Mouse (Mus musculus) MEL (cell line): ENCODE results near the gene Nap1l5. TPM values are rescaled to one million over a fixed set of nuclear protein-coding genes. Genes with fewer than 3 reads are reported as not detected.

ENCODE experiments used
- DNase-seq: peaks from one replicate; pipeline ENCODE4 v3.0.0; 2011; ENCODE audit warnings: low read depth, low spot score
- H3K27ac ChIP-seq: 2 replicates; pipeline ENCODE4 v1.5.1; 2012; ENCODE audit warnings: low read depth, mild to moderate bottlenecking, control low read depth, low read length, moderate library complexity; ENCODE audit not compliant: control insufficient read depth
- H3K27me3 ChIP-seq, 2 experiments: fragments of 150-350 bp in 1 of 2; sonication (generic) in 1 of 2; 2 replicates each; pipeline ENCODE4 v1.6.1; 2012; ENCODE audit warnings: low read length in 2 of 2, mild to moderate bottlenecking in 2 of 2, improper control_type of control experiment in 1 of 2, moderate library complexity in 1 of 2; ENCODE audit not compliant: insufficient read depth in 2 of 2, control insufficient read depth in 1 of 2
- H3K36me3 ChIP-seq, 2 experiments: 2 replicates each; pipeline ENCODE4 v1.6.1; 2012 to 2014; ENCODE audit warnings: low read length in 2 of 2, improper control_type of control experiment in 1 of 2, inconsistent platforms in 1 of 2, mild to moderate bottlenecking in 1 of 2; ENCODE audit not compliant: insufficient read depth in 2 of 2, control insufficient read depth in 1 of 2
- H3K4me1 ChIP-seq, 2 experiments: fragments of 150-350 bp in 1 of 2; sonication (generic) in 1 of 2; 2 replicates each; pipeline ENCODE4 v1.6.1; 2012; ENCODE audit warnings: low read length in 2 of 2, improper control_type of control experiment in 1 of 2, mild to moderate bottlenecking in 1 of 2; ENCODE audit not compliant: insufficient read depth in 2 of 2, control insufficient read depth in 1 of 2
- H3K4me3 ChIP-seq, 2 experiments: fragments of 150-350 bp in 1 of 2; sonication (generic) in 1 of 2; 2 replicates each; pipeline ENCODE4 v1.5.1; 2012; ENCODE audit warnings: low read depth in 2 of 2, low read length in 2 of 2, mild to moderate bottlenecking in 2 of 2, moderate library complexity in 2 of 2, control low read depth in 1 of 2, improper control_type of control experiment in 1 of 2; ENCODE audit not compliant: control insufficient read depth in 1 of 2, insufficient read depth in 1 of 2
- H3K79me2 ChIP-seq: 2 replicates; pipeline ENCODE4 v1.6.1; 2012; ENCODE audit warnings: mild to moderate bottlenecking, low read length, moderate library complexity; ENCODE audit not compliant: control insufficient read depth, poor library complexity, insufficient read depth
- H3K9ac ChIP-seq: 2 replicates; pipeline ENCODE4 v1.6.1; 2012; ENCODE audit warnings: low read depth, mild to moderate bottlenecking, control low read depth, low read length, moderate library complexity; ENCODE audit not compliant: control insufficient read depth, poor library complexity, severe bottlenecking
- H3K9me3 ChIP-seq: fragments of 150-350 bp; sonication (generic); replicated peaks from 2 replicates; pipeline ENCODE4 v1.6.1; 2012; ENCODE audit warnings: mild to moderate bottlenecking, low read length, improper control_type of control experiment, moderate library complexity; ENCODE audit not compliant: insufficient read depth
- CHD1 ChIP-seq: IDR thresholded peaks from 2 replicates; pipeline ENCODE4 v1.6.1; 2012; ENCODE audit warnings: low read depth, mild to moderate bottlenecking, inconsistent platforms, low read length, improper control_type of control experiment
- CTCF ChIP-seq, 3 experiments: IDR thresholded peaks in 2 of 3; conservative IDR thresholded peaks in 1 of 3; 2 replicates each; pipeline ENCODE4 v1.5.1; 2011 to 2012; ENCODE audit warnings: low read length in 3 of 3, low read depth in 2 of 3, mild to moderate bottlenecking in 2 of 3, improper control_type of control experiment in 1 of 3, inconsistent platforms in 1 of 3, mixed read lengths in 1 of 3, moderate library complexity in 1 of 3; ENCODE audit not compliant: control insufficient read depth in 1 of 3, insufficient read depth in 1 of 3, poor library complexity in 1 of 3, severe bottlenecking in 1 of 3
- E2F4 ChIP-seq: IDR thresholded peaks from 2 replicates; pipeline ENCODE4 v1.6.1; 2011; ENCODE audit warnings: low read depth, low read length, improper control_type of control experiment, borderline replicate concordance
- ELF1 ChIP-seq: IDR thresholded peaks from 2 replicates; pipeline ENCODE4 v1.6.1; 2014; ENCODE audit warnings: low read depth, mild to moderate bottlenecking, inconsistent platforms, low read length, improper control_type of control experiment, moderate library complexity
- EP300 ChIP-seq, 2 experiments: IDR thresholded peaks; 2 replicates each; pipeline ENCODE4 v1.6.1; 2011; ENCODE audit warnings: improper control_type of control experiment in 2 of 2, low read length in 2 of 2, low read depth in 1 of 2, mild to moderate bottlenecking in 1 of 2
- ETS1 ChIP-seq: IDR thresholded peaks from 2 replicates; pipeline ENCODE4 v1.6.1; 2012; ENCODE audit warnings: low read depth, mild to moderate bottlenecking, inconsistent platforms, low read length, improper control_type of control experiment, moderate library complexity
- GATA1 ChIP-seq: IDR thresholded peaks from 2 replicates; pipeline ENCODE4 v1.6.1; 2011; ENCODE audit warnings: low read depth, low read length, improper control_type of control experiment
- HCFC1 ChIP-seq: IDR thresholded peaks from 2 replicates; pipeline ENCODE4 v1.6.1; 2012; ENCODE audit warnings: low read depth, mild to moderate bottlenecking, inconsistent platforms, low read length, improper control_type of control experiment, moderate library complexity
- JUND ChIP-seq: IDR thresholded peaks from 2 replicates; pipeline ENCODE4 v1.6.1; 2011; ENCODE audit warnings: low read depth, mild to moderate bottlenecking, improper control_type of control experiment, low read length
- KAT2A ChIP-seq: conservative IDR thresholded peaks from 2 replicates; pipeline ENCODE4 v1.6.1; 2012; ENCODE audit warnings: low read depth, low read length, improper control_type of control experiment, inconsistent platforms
- MAFK ChIP-seq: IDR thresholded peaks from 2 replicates; pipeline ENCODE4 v1.6.1; 2011; ENCODE audit warnings: low read depth, mild to moderate bottlenecking, low read length, improper control_type of control experiment, borderline replicate concordance
- MAX ChIP-seq: IDR thresholded peaks from 2 replicates; pipeline ENCODE4 v1.6.1; 2011; ENCODE audit warnings: low read length, improper control_type of control experiment
- MAZ ChIP-seq: IDR thresholded peaks from 2 replicates; pipeline ENCODE4 v1.6.1; 2012; ENCODE audit warnings: low read depth, mild to moderate bottlenecking, inconsistent platforms, low read length, improper control_type of control experiment
- MEF2A ChIP-seq: IDR thresholded peaks from 2 replicates; pipeline ENCODE4 v1.6.1; 2014; ENCODE audit warnings: low read depth, mild to moderate bottlenecking, inconsistent platforms, low read length, improper control_type of control experiment; ENCODE audit not compliant: poor library complexity, insufficient replicate concordance, severe bottlenecking; ENCODE audit errors: extremely low read depth
- MXI1 ChIP-seq: IDR thresholded peaks from 2 replicates; pipeline ENCODE4 v1.6.1; 2011; ENCODE audit warnings: mild to moderate bottlenecking, low read depth, low read length, improper control_type of control experiment
- NELFE ChIP-seq: IDR thresholded peaks from 2 replicates; pipeline ENCODE4 v1.6.1; 2011; ENCODE audit warnings: low read depth, low read length, improper control_type of control experiment
- NRF1 ChIP-seq: IDR thresholded peaks from 2 replicates; pipeline ENCODE4 v1.6.1; 2014; ENCODE audit warnings: low read depth, mild to moderate bottlenecking, inconsistent platforms, low read length, improper control_type of control experiment, moderate library complexity; ENCODE audit not compliant: poor library complexity, insufficient read depth, severe bottlenecking
- POLR2AphosphoS2 ChIP-seq: IDR thresholded peaks from 2 replicates; pipeline ENCODE4 v1.6.1; 2011; ENCODE audit warnings: low read length, improper control_type of control experiment
- RAD21 ChIP-seq: IDR thresholded peaks from 2 replicates; pipeline ENCODE4 v1.6.1; 2011; ENCODE audit warnings: mild to moderate bottlenecking, low read depth, low read length, improper control_type of control experiment
- SIN3A ChIP-seq: IDR thresholded peaks from 2 replicates; pipeline ENCODE4 v1.6.1; 2012; ENCODE audit warnings: low read length, improper control_type of control experiment, inconsistent platforms
- TAL1 ChIP-seq: IDR thresholded peaks from 2 replicates; pipeline ENCODE4 v1.6.1; 2012; ENCODE audit warnings: mild to moderate bottlenecking, inconsistent platforms, low read length, moderate library complexity, mixed read lengths
- TCF12 ChIP-seq: IDR thresholded peaks from 2 replicates; pipeline ENCODE4 v1.6.1; 2014; ENCODE audit warnings: low read depth, mild to moderate bottlenecking, inconsistent platforms, low read length, improper control_type of control experiment, moderate library complexity
- USF1 ChIP-seq: IDR thresholded peaks from 2 replicates; pipeline ENCODE4 v1.6.1; 2014; ENCODE audit warnings: low read depth, mild to moderate bottlenecking, inconsistent platforms, low read length, improper control_type of control experiment, moderate library complexity
- USF2 ChIP-seq, 2 experiments: IDR thresholded peaks; 2 replicates each; pipeline ENCODE4 v1.6.1; 2011 to 2012; ENCODE audit warnings: improper control_type of control experiment in 2 of 2, low read length in 2 of 2, borderline replicate concordance in 1 of 2, inconsistent platforms in 1 of 2, low read depth in 1 of 2, mild to moderate bottlenecking in 1 of 2; ENCODE audit not compliant: insufficient read depth in 1 of 2
- ZC3H11A ChIP-seq: IDR thresholded peaks from 2 replicates; pipeline ENCODE4 v1.6.1; 2012; ENCODE audit warnings: low read depth, mild to moderate bottlenecking, inconsistent platforms, low read length, improper control_type of control experiment
- ZMIZ1 ChIP-seq: IDR thresholded peaks from 2 replicates; pipeline ENCODE4 v1.6.1; 2012; ENCODE audit warnings: low read depth, mild to moderate bottlenecking, inconsistent platforms, low read length, improper control_type of control experiment, moderate library complexity
- ZNF384 ChIP-seq: IDR thresholded peaks from 2 replicates; pipeline ENCODE4 v1.6.1; 2012; ENCODE audit warnings: low read depth, mild to moderate bottlenecking, inconsistent platforms, low read length, improper control_type of control experiment
- polyA plus RNA-seq, 2 experiments: library from polyadenylated mRNA; stranded (reverse) in 1 of 2; unstranded in 1 of 2; fragments of >175 nt in 1 of 2; fragments of >200 nt in 1 of 2; gene quantifications; 2 replicates each; pipeline versions ENCODE4 v1.2.1 to v1.2.4; 2012; ENCODE audit warnings: low replicate concordance in 2 of 2, low read depth in 1 of 2; ENCODE audit not compliant: insufficient read length in 2 of 2, insufficient read depth in 1 of 2, missing spikeins in 1 of 2
- total RNA-seq: library from RNA; depleted of rRNA; stranded (reverse); fragments of 300-350 nt; gene quantifications from 2 replicates; pipeline ENCODE4 v1.2.3, GENCODE M21; 2012

The Nap1l5 gene
- total and polyA plus RNA-seq, 3 experiments, result 0.06 TPM; not detected in 2

DNA sequence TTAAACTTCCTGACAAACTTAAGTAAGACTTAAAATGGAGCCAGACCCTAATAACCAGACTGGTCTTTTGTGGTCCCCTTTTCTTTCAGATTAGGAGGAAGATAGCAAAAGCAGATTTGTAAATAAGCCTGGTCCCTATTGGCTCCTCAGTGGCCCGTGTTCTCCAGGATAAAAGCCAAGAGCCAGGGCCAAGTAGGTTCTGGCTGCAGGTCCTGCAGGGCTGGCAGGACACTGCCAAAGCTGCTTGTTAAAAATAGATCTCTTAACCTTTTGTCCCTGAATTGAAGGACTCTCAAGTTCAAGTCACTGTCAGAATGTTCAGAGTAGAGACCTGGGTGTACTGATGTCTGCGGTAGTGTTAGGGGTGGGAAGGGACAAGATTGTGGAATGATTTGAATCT, 21.0 kb upstream of the Nap1l5 start:
- Histone ChIP-seq H3K79me2 (no peaks in the 10 kb centered on the region), H3K27me3 (no peaks in the 10 kb centered on the region; a peak in 1 of 4 replicates), H3K9ac (no peak overlapping the region), H3K9me3 (no peaks in the 10 kb centered on the region), H3K4me3 (no peak overlapping the region), H3K36me3 (no peaks in the 10 kb centered on the region), H3K27ac (no peak overlapping the region), H3K4me1 (no peaks in the 10 kb centered on the region)
- no peak for TF ChIP-seq USF1
- TF ChIP-seq MAFK, result no peak
- TF ChIP-seq ZNF384, result no peak
- no peak for TF ChIP-seq RAD21
- no peak for TF ChIP-seq KAT2A
- no peak for TF ChIP-seq GATA1
- TF ChIP-seq HCFC1, result no peak
- TF ChIP-seq POLR2AphosphoS2, result no peak
- TF ChIP-seq CHD1, result no peak
- no peak for TF ChIP-seq SIN3A
- no peak for TF ChIP-seq USF2 (IDR thresholded peaks at IDR 0.05; ENCODE audit: borderline replicate concordance in 1 of 2, insufficient read depth in 1 of 2, low read depth in 1 of 2, low read length in 2 of 2)
- no peak for TF ChIP-seq TCF12
- no peak for TF ChIP-seq MAZ
- TF ChIP-seq E2F4, result no peak
- no peak for TF ChIP-seq ZMIZ1
- TF ChIP-seq NRF1, result no peak
- TF ChIP-seq CTCF (IDR thresholded peaks at IDR 0.05 in 2 of 3, conservative IDR thresholded peaks at IDR 0.05 in 1 of 3; ENCODE audit: control insufficient read depth in 1 of 3, insufficient read depth in 1 of 3, low read depth in 2 of 3, low read length in 3 of 3, poor library complexity in 1 of 3, severe bottlenecking in 1 of 3), result no peak
- DNase-seq, result no peak

GRCm38 (mm10) chr6:58922511-58922910, 15.6 kb upstream of the Nap1l5 start:
- Histone ChIP-seq H3K9ac (no peak overlapping the region), H3K27ac (no peak overlapping the region), H3K9me3 (no peaks in the 10 kb centered on the region), H3K36me3 (peaks cover 0 to 17% of the 10 kb centered on the region in 2 experiments; a peak in 2 of 4 replicates)
- TF ChIP-seq EP300 (IDR thresholded peaks at IDR 0.05; ENCODE audit: low read depth in 1 of 2, low read length in 2 of 2) (no peak), JUND (no peak), ETS1 (no peak), TAL1 (no peak), MEF2A (no peak), NELFE (no peak), MAX (no peak), NRF1 (no peak), USF2 (IDR thresholded peaks at IDR 0.05; ENCODE audit: borderline replicate concordance in 1 of 2, insufficient read depth in 1 of 2, low read depth in 1 of 2, low read length in 2 of 2) (no peak), MXI1 (no peak), MAFK (no peak), ZC3H11A (no peak), ELF1 (no peak), SIN3A (no peak)
- TF ChIP-seq, all 39 proteins: peak for 0
- H3K4me3 ChIP-seq, result no peak overlapping the region
- no peak for DNase-seq
- H3K27me3 ChIP-seq, result no peaks in the 10 kb centered on the region
- no peaks in the 10 kb centered on the region for H3K79me2 ChIP-seq
- peaks cover 4 to 12% of the 10 kb centered on the region in 2 experiments for H3K4me1 ChIP-seq
